Mouse (Mus musculus) right cerebral cortex, postnatal 10 days (tissue): Measurements from ENCODE around the gene Syt10.
"Not testable (repeated sequence)": the region's sequence is repeated elsewhere in the genome, so short reads cannot be mapped to it uniquely, and the experiment has no call there.

Experiments used
- DNase-seq, 2 experiments: peaks; one replicate each; pipeline ENCODE4 v3.0.0; 2021; ENCODE audit warnings: low spot score in 2 of 2

Gene Syt10

GRCm38 (mm10) chr15:89841364-89842017 is at the start of gene Syt10:
Gene Syt10, minus strand, starts transcription at chr15:89841860.
- peak; percentile 58 to 64 for DNase-seq

GRCm38 (mm10) chr15:89883799-89884198 is 42.1 kb upstream of the Syt10 start:
- DNase-seq, result no peak

GRCm38 (mm10) chr15:89878981-89879380 is 37.3 kb upstream of the Syt10 start:
- no peak for DNase-seq

- DNase-seq, result no peak
Measured at GRCm38 (mm10) chr15:89816098-89816497, 25.6 kb downstream of the Syt10 start.

GRCm38 (mm10) chr15:89804478-89804877 is 37.2 kb downstream of the Syt10 start:
- DNase-seq, result no peak

- DNase-seq, result no peak
Measured at GRCm38 (mm10) chr15:89779928-89780327, 61.7 kb downstream of the Syt10 start.

- not testable (repeated sequence) for DNase-seq
Measured at GRCm38 (mm10) chr15:89766016-89766415, 75.6 kb downstream of the Syt10 start.

- peak in 1 of 2 experiments; percentile 24 for DNase-seq
Measured at GRCm38 (mm10) chr15:89733611-89734010, 108.0 kb downstream of the Syt10 start.
